Mouse (Mus musculus) megakaryocyte, embryonic 14.5 days (primary cell): Measurements from ENCODE around the gene Arfgap2.

Experiments
- FLI1 ChIP-seq: IDR thresholded peaks from 2 replicates; pipeline ENCODE4 v1.6.1; 2012; ENCODE audit warnings: low read length, inconsistent platforms, mixed read lengths
- GATA1 ChIP-seq: IDR thresholded peaks from 3 replicates; pipeline ENCODE4 v1.6.1; 2012; ENCODE audit warnings: mixed read lengths, low read length, inconsistent platforms, borderline replicate concordance

GRCm38 (mm10) chr2:91302845-91303244 lies 38.1 kb downstream of the Arfgap2 start:
- TF ChIP-seq GATA1 (no peak), FLI1 (no peak)
